Mouse (Mus musculus): Measurements from ENCODE around the gene Dop1b. TPM values are rescaled to one million over a fixed set of nuclear protein-coding genes. Genes with fewer than 3 reads are reported as not detected.

Gene Dop1b
- total and polyA plus RNA-seq, 2 experiments from 2014 or later = 26.8 to 74.8 TPM

DNA sequence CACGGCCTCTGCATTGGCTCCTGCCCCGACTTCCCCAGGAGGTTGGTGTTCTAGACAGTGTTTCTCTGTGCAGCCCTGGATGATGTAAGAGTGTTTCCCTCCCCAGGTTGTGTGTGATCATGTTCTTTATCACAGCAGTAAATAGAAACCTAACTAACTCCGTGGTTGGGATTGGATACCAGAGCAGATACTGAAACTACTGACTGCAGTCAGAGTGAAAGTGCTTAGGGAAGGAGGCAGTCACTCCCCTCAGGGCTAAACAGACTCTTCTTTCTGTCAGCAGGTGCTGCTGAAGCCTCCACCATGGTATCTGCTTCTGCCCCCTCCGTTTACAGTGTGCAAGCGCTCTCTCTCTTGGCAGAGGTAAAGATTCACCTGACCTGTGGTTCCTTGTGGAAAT lies 86.9 kb downstream of the Dop1b start:
- peaks cover 15% of the 10 kb centered on the region; the same call in 1 of the 2 replicates for H3K36me3 ChIP-seq (ENCODE audit: insufficient read depth, low read length)
- no peak for TF ChIP-seq CTCF (IDR thresholded peaks at IDR 0.05; ENCODE audit: low read depth)
- H3K27me3 ChIP-seq (ENCODE audit: insufficient read depth, low read length) = no peaks in the 10 kb centered on the region
- H3K9ac ChIP-seq (replicated peaks; ENCODE audit: low read length) = no peak overlapping the region
- H3K4me3 ChIP-seq (ENCODE audit: low read length) = no peak overlapping the region
- no peak overlapping the region for H3K27ac ChIP-seq
- no peak overlapping the region for H3K4me2 ChIP-seq (ENCODE audit: low read depth, low read length)
- H3K9me3 ChIP-seq (ENCODE audit: low read length) = no peaks in the 10 kb centered on the region
- no peak for DNase-seq (ENCODE audit: low spot score)
- ATAC-seq = no peak
- WGBS = 76% methylated on average over 5 of the region's 5 CpGs
- H3K4me1 ChIP-seq (ENCODE audit: insufficient read depth, low read length) = peaks cover 8% of the 10 kb centered on the region; the same call in 1 of the 2 replicates

DNA sequence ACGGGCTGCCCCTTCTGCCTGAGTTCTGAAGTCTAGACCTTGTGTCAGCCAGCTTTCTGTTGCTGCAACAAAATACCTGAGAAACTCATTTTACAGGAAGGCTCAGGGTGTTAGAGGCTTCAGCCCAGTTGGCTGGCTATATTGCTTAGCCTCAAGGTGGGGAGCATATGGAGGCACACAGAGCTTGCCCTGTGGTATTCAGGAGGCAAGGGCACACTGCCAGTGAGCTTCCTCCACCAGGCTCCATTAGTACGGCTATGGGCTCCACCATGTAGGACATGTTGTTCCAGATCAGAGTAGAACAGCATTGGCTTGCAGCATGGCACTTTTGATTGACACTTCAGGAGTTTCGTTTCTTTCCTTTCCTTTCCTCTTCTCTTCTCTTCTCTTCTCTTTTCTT lies 87.4 kb downstream of the Dop1b start:
- Histone ChIP-seq H3K36me3 (ENCODE audit: insufficient read depth, low read length) (peaks cover 15% of the 10 kb centered on the region; the same call in 1 of the 2 replicates), H3K27ac (no peak overlapping the region), H3K9ac (replicated peaks; ENCODE audit: low read length) (no peak overlapping the region), H3K4me2 (ENCODE audit: low read depth, low read length) (no peak overlapping the region), H3K4me1 (ENCODE audit: insufficient read depth, low read length) (peaks cover 8% of the 10 kb centered on the region; the same call in 1 of the 2 replicates), H3K4me3 (ENCODE audit: low read length) (no peak overlapping the region), H3K9me3 (ENCODE audit: low read length) (no peaks in the 10 kb centered on the region), H3K27me3 (ENCODE audit: insufficient read depth, low read length) (no peaks in the 10 kb centered on the region)
- 75% methylated on average over 3 of the region's 3 CpGs for WGBS
- ATAC-seq = no peak
- DNase-seq (ENCODE audit: low spot score) = no peak
- no peak for TF ChIP-seq CTCF (IDR thresholded peaks at IDR 0.05; ENCODE audit: low read depth)

DNA sequence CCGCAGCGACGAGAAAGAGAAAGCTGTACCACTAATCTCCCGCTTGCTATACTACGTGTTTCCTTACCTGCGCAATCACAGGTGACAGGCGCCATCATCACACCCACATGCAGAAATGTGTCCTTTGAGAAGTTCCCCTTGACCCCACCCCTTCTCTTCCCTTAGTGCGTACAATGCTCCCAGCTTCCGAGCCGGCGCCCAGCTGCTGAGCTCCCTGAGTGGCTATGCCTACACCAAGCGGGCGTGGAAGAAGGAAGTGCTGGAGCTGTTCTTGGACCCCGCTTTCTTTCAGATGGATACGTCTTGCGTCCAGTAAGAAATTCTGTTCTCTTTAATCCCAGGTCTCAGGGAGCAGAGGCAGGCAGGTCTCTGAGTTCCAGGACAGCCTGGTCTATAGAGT lies 88.2 kb downstream of the Dop1b start:
- Histone ChIP-seq H3K27ac (no peak overlapping the region), H3K4me3 (ENCODE audit: low read length) (no peak overlapping the region), H3K4me1 (ENCODE audit: insufficient read depth, low read length) (peaks cover 8% of the 10 kb centered on the region; the same call in 1 of the 2 replicates), H3K4me2 (ENCODE audit: low read depth, low read length) (no peak overlapping the region), H3K36me3 (ENCODE audit: insufficient read depth, low read length) (peaks cover 12% of the 10 kb centered on the region; the same call in 1 of the 2 replicates), H3K27me3 (ENCODE audit: insufficient read depth, low read length) (no peaks in the 10 kb centered on the region), H3K9me3 (ENCODE audit: low read length) (no peaks in the 10 kb centered on the region), H3K9ac (replicated peaks; ENCODE audit: low read length) (no peak overlapping the region)
- DNase-seq (ENCODE audit: low spot score) (no peak), ATAC-seq (no peak)
- 96% methylated on average over 16 of the region's 16 CpGs for WGBS
- TF ChIP-seq CTCF (IDR thresholded peaks at IDR 0.05; ENCODE audit: low read depth) = no peak

DNA sequence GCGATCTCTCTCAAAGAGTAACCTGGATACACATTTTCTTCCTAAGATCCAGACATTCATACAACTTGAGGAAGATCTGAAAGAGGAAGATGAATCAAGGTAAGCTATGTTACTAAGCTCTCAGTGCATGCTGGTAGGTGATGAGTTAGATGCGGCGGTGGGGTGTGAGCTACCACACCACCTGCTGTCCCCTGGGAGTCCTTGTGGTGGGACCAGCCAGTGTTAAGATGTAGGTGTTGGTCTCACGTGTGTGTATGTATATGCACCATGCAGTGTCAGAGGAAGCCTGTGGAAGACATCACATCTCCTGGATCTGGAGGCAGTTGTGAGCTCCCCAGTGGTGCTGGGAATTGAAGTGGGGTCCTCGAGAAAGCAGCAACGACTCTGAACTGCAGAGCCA lies 95.5 kb downstream of the Dop1b start:
- H3K4me2 ChIP-seq (ENCODE audit: low read depth, low read length) = no peak overlapping the region
- peaks cover 39% of the 10 kb centered on the region for H3K36me3 ChIP-seq (ENCODE audit: insufficient read depth, low read length)
- no peak overlapping the region for H3K27ac ChIP-seq
- DNase-seq (ENCODE audit: low spot score) (no peak), ATAC-seq (no peak)
- no peak overlapping the region for H3K4me3 ChIP-seq (ENCODE audit: low read length)
- no peak overlapping the region for H3K9ac ChIP-seq (replicated peaks; ENCODE audit: low read length)
- no peaks in the 10 kb centered on the region for H3K4me1 ChIP-seq (ENCODE audit: insufficient read depth, low read length)
- no peaks in the 10 kb centered on the region for H3K27me3 ChIP-seq (ENCODE audit: insufficient read depth, low read length)
- no peak for TF ChIP-seq CTCF (IDR thresholded peaks at IDR 0.05; ENCODE audit: low read depth)
- 91% methylated on average over 6 of the region's 6 CpGs for WGBS
- H3K9me3 ChIP-seq (ENCODE audit: low read length) = no peaks in the 10 kb centered on the region

DNA sequence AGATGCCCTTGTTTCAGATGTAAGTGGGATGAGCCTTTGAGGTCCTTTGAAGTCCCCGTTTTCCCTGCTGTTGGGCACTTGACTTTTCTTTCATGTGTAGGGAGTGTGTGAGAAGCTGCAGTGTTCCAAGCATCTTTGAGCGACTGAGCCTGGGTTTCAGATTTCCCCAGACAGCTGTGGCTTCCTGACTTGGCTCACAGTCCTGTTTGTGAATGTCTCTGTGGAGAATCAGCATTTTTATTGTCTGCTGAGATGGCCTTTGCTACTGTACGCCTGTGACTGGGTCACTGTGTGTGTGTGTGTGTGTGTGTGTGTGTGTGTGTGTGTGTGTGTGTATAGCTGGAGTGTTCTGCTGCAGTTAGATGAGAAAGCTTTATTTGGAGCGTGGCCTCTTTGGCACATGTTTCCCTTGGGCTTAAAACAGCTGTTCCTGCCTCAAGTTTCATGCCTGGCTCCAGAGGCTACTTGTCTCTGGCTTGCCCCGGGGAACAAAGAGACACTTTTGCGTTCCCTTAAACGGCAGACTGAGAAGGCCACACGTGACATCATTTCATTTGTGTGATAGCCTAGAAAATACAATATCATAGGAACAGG lies 96.4 kb downstream of the Dop1b start:
- 44% methylated on average over 8 of the region's 8 CpGs for WGBS
- H3K4me2 ChIP-seq (ENCODE audit: low read depth, low read length) = no peak overlapping the region
- no peak overlapping the region for H3K4me3 ChIP-seq (ENCODE audit: low read length)
- no peaks in the 10 kb centered on the region for H3K4me1 ChIP-seq (ENCODE audit: insufficient read depth, low read length)
- no peaks in the 10 kb centered on the region for H3K27me3 ChIP-seq (ENCODE audit: insufficient read depth, low read length)
- H3K36me3 ChIP-seq (ENCODE audit: insufficient read depth, low read length) = peaks cover 44% of the 10 kb centered on the region
- H3K27ac ChIP-seq = no peak overlapping the region
- peak; percentile 68 for ATAC-seq
- TF ChIP-seq CTCF (IDR thresholded peaks at IDR 0.05; ENCODE audit: low read depth) = no peak
- no peaks in the 10 kb centered on the region for H3K9me3 ChIP-seq (ENCODE audit: low read length)
- peak; percentile 53 for DNase-seq (ENCODE audit: low spot score)
- no peak overlapping the region for H3K9ac ChIP-seq (replicated peaks; ENCODE audit: low read length)

DNA sequence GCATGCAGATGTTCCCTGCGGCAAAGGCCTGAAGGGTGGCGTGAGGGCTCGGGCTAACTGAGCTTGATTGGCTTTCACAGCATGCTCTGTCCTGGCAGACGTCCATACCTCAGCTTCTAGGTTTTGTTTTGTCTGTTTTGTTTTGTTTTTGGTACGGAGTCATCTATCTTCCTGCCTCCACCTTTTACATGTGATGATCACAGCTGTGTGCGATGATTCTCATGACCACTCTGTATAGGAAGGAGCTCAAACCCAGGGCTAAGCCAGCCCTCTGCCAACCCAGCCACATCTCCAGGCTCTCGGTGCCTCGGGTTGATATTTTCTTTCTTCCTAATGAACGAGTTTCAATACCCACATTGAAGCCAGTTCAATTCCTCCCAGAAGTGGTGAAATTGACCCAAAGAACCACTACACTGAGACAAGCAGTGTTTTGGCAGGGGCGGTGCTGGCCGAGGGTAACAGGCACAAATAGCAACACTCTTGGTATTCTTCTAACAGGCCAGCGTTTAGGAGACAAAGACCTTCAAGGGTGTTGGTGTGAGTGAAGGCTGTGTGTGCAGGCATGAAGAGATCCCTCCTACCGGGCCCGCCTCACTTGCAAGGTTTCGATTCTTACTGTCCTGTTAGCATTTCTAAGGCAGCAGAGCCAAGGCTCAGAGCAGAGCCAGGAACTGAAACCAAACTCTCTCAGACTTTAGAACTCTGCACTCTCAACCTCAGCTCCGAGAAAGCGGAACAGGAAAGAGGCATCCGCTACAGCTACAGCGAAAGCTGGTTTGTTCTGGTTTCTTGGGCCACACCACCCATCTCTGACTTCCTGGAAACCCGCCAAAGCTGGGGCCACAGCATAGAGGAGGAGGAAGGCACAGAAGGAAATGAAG lies 104.4 kb downstream of the Dop1b start:
- WGBS = 40% methylated on average over 20 of the region's 20 CpGs
- peak; percentile 59; the same call in 1 of the 2 replicates for ATAC-seq
- no peaks in the 10 kb centered on the region for H3K9me3 ChIP-seq (ENCODE audit: low read length)
- no peak overlapping the region for H3K4me3 ChIP-seq (ENCODE audit: low read length)
- no peak overlapping the region for H3K9ac ChIP-seq (replicated peaks; ENCODE audit: low read length)
- peak overlapping the region; percentile 62 for H3K27ac ChIP-seq
- no peaks in the 10 kb centered on the region for H3K4me1 ChIP-seq (ENCODE audit: insufficient read depth, low read length)
- H3K27me3 ChIP-seq (ENCODE audit: insufficient read depth, low read length) = no peaks in the 10 kb centered on the region
- DNase-seq (ENCODE audit: low spot score) = peak; percentile 41
- no peak overlapping the region for H3K4me2 ChIP-seq (ENCODE audit: low read depth, low read length)
- TF ChIP-seq CTCF (IDR thresholded peaks at IDR 0.05; ENCODE audit: low read depth) = no peak
- peaks cover 11% of the 10 kb centered on the region; the same call in 1 of the 2 replicates for H3K36me3 ChIP-seq (ENCODE audit: insufficient read depth, low read length)

Data from hindbrain, postnatal 0 days (tissue).